Mouse (Mus musculus) gonadal fat pad, adult 2 months (tissue): Measurements from ENCODE around the gene Atg3. TPM values are rescaled to one million over a fixed set of nuclear protein-coding genes. Genes with fewer than 3 reads are reported as not detected.

Source experiments
- DNase-seq: peaks from one replicate; pipeline ENCODE4 v3.0.0-alpha.2; 2012; ENCODE audit warnings: low read depth
- polyA plus RNA-seq: library from polyadenylated mRNA; depleted of rRNA; stranded (reverse); fragments of >200 nt; gene quantifications from 2 replicates; pipeline ENCODE4 v1.2.3, GENCODE M21; 2012; rRNA removed

Gene Atg3
- polyA plus RNA-seq, 1 experiment, result 18.3 TPM

GRCm38 (mm10) chr16:45204859-45205670 is 46.5 kb downstream of the Atg3 start:
- DNase-seq, result no peak

- no peak for DNase-seq
These were observed 63.4 kb downstream of the Atg3 start for GRCm38 (mm10) chr16:45222016-45222415.

- no peak for DNase-seq
These were observed 64.2 kb downstream of the Atg3 start for GRCm38 (mm10) chr16:45222771-45223170.

- DNase-seq, result no peak
These were observed 65.2 kb downstream of the Atg3 start, which contains the start of gene Btla for GRCm38 (mm10) chr16:45223648-45224388. Gene Btla (plus strand): TSS chr16:45224315.

GRCm38 (mm10) chr16:45224431-45225008 is 65.9 kb downstream of the Atg3 start:
- no peak for DNase-seq

GRCm38 (mm10) chr16:45227002-45227401 is 68.4 kb downstream of the Atg3 start:
- no peak for DNase-seq

- no peak for DNase-seq
These were observed 72.7 kb downstream of the Atg3 start for GRCm38 (mm10) chr16:45231296-45231695.

- DNase-seq, result no peak
These were observed 74.4 kb downstream of the Atg3 start for GRCm38 (mm10) chr16:45233007-45233406.

Other genes with a start within 250 kb of the Atg3 start
- not detected in 2 replicates for gene Cd200r3, start 215.1 kb upstream of the Atg3 start, polyA plus RNA-seq
- gene Ccdc80, start 65.4 kb upstream of the Atg3 start, polyA plus RNA-seq, result 176 and 185 TPM in 2 replicates
- 18.8 and 23.1 TPM in 2 replicates for gene Slc35a5, start 79 bp upstream of the Atg3 start, polyA plus RNA-seq
- gene Btla, start 65.5 kb downstream of the Atg3 start, polyA plus RNA-seq, result 0.55 and 0.70 TPM in 2 replicates